Mouse (Mus musculus): ENCODE data around the gene Ccar1.
"Not testable (repeated sequence)": the region's sequence is repeated elsewhere in the genome, so short reads cannot be mapped to it uniquely, and the experiment has no call there.

- TF ChIP-seq EP300, POLR2A (IDR thresholded peaks at IDR 0.05; ENCODE audit: insufficient read depth, low read depth, low read length): not testable (repeated sequence)
Measured at GRCm38 (mm10) chr10:62781776-62782175, 10.3 kb downstream of the Ccar1 start.
